Mouse (Mus musculus) 3T3-L1 (cell line): ENCODE results near the gene Arhgap6.
"Not testable (repeated sequence)": the region's sequence is repeated elsewhere in the genome, so short reads cannot be mapped to it uniquely, and the experiment has no call there.

Experiments used
- DNase-seq: peaks from one replicate; pipeline ENCODE4 v3.0.0-alpha.2; 2015; ENCODE audit warnings: low read depth, low spot score

Gene Arhgap6

GRCm38 (mm10) chrX:169308559-169308958, 513.7 kb downstream of the Arhgap6 start:
- no peak for DNase-seq

- peak; percentile 56 for DNase-seq
Observed at GRCm38 (mm10) chrX:169319066-169319760, 524.3 kb downstream of the Arhgap6 start.

- peak; percentile 90 for DNase-seq
Observed at GRCm38 (mm10) chrX:169319945-169320667, 525.2 kb downstream of the Arhgap6 start, which contains the start of gene Hccs. Hccs (minus strand) TSS chrX:169320372.

GRCm38 (mm10) chrX:169320668-169321005, 525.7 kb downstream of the Arhgap6 start:
- not testable (repeated sequence) for DNase-seq

GRCm38 (mm10) chrX:169325929-169326595, 531.2 kb downstream of the Arhgap6 start:
- DNase-seq, result no peak

- DNase-seq, result peak; percentile 77
Observed at GRCm38 (mm10) chrX:169332264-169332663, 537.4 kb downstream of the Arhgap6 start.

- DNase-seq, result no peak
Observed at GRCm38 (mm10) chrX:169337559-169337958, 542.7 kb downstream of the Arhgap6 start.

- peak; percentile 14 for DNase-seq
Observed at GRCm38 (mm10) chrX:169338213-169338612, 543.3 kb downstream of the Arhgap6 start.
